Mouse (Mus musculus) gastrocnemius, postnatal 10 days (tissue): ENCODE measurements around the gene Litaf. TPM values are rescaled to one million over a fixed set of nuclear protein-coding genes. Genes with fewer than 3 reads are reported as not detected.

Experiments used
- DNase-seq: peaks from one replicate; pipeline ENCODE4 v3.0.0; 2021; ENCODE audit warnings: mixed read lengths
- total RNA-seq, 2 experiments: library from RNA; stranded (reverse); gene quantifications; 2 replicates each; pipeline ENCODE4 v1.2.3; 2021

The Litaf gene
- total RNA-seq, 2 experiments from 2014 or later: 25.5 to 25.7 TPM

DNA sequence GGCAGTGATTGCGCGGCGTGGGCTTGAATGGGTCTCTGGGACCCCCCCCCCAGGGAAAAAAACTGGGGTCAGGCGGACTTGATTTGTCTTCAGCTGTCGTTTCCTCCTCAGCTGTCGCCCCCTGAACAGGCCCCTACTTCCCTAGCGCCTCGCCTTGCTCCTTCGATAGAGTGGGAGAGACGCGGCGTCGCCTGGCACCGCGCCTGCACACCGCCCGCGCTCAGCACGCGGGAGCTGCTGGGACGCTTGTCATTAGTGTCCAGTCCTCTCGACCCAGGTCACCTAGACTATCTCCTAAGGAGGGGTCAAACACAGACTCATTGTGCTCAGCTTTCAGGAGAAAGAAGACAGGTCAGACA lies 855 bp upstream of the Litaf start:
- peak; percentile 70 for DNase-seq

DNA sequence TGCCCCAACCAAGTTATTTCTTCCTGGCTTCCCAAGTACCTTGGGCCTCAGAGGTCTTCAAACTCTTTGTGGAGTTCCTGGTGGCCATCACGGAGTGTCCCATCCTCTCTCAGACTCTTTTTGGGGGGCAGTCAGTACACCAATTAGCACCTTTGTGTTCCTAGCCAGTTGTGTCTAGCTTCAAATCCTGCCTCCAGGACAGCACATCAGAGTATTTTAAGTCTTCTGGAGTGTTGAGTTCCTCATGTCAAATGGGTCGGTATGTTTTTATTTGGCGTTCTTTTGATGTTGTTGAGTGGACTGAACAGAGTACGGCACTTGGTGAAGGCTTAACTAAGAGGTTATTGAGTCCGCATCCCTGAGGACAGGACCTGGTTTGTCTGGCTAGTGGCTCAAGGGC lies 526 bp downstream of the Litaf start:
- no peak for DNase-seq

DNA sequence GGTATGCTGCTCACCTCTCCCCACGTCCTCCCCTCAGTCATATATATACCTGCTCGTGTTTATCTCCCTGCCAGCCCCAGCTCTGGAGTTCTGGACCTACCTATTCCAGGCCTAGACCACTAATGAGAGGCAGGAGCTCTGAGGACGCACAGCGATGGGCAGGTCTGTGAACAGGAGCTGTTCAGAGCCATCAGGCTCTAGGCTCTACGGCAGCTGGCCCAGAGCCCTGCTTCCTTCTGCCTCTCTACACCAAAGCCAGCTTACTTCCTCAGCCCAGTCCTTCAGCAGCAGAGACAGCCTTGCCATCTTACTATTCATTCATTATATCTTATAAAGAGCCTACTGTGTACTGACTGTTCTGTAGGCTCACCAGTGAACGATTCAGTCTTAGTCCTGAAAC lies 1.2 kb downstream of the Litaf start:
- DNase-seq: no peak

DNA sequence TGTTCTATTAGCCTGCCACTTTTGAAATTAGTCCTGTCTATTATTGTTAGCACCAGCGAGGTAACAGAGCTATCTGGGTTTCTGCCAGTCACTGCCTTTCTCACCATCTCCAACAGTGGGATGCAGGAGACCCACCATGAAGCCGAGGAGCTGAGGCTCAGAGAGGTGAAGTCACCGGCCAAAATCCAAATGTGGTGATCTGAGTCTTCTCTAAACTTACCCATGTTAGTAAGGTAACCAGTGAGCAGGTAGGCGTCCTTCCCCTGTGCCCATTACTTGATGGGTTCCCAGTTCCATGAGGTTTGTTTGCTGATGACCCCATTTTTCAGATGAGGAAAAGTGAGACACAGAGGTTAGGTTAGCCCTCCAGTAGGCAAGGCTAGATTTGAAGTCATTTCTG lies 1.6 kb downstream of the Litaf start:
- DNase-seq: no peak

DNA sequence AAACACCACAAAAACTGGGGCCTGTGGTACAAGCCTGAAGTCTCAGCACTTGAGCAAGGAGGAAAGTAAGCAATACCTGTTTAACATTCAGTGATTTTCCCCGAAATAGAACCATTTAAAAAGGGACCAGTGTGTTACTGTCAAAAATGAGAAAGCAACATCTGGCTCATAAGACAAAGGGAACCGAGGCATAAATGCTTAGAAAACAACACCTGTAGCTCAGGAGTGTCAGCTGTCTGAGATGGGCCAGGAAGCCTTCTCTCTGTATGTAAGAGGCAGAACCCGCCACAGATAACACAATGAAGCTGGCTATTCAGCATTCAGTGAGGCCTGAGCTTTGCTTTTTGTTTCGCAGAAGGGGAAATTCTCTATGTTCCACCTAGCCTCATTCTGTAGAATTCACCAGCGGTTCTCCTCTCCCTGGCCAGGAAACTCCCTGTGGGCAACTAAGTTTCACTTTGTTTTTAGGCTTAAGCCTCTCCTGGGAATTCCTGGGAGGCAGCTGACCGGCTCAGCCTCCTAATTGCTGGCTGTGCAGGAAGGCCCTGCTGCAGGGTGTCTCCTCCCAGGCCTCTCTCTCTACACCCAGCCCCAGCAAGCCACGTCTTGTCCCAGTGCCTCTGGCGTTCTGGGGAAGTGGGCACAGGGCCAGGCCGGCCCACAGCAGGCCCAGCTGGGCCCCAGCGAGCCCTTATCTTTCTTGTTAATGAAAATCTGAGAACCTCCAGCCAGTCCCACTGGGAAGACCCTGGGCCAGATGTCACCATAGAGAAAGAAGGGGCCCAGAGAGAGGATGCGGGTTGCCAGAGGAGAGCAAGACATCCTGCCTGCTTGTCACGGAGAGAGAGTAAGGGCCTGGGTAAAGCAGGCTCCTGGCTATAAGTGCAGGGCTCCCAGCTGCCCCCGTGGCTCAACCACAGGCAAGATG lies 2.9 kb downstream of the Litaf start:
- DNase-seq: peak; percentile 87

DNA sequence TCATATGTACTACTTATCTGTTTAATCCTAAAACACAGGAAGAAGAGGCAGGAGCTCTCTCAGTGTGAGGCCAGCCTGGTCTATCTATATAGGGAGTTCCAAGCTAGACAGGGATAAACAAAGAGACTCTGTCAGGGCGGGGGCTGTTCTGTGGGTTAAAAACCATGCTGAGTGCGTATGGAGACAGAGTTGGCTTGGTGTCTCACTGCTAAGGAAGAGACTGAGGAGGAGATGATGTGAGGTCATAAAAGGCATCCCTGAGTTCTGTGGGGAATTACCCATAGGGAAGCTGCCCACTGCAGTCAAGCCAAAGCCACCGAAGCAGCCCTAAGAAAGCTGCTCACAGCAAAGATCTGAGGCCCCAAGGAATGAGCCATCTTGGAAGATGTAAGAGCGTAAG lies 5.3 kb downstream of the Litaf start, which contains the start of gene Snn:
Snn (plus strand) TSS at position 301 of the 400 bp plus-strand sequence.
- DNase-seq: no peak

DNA sequence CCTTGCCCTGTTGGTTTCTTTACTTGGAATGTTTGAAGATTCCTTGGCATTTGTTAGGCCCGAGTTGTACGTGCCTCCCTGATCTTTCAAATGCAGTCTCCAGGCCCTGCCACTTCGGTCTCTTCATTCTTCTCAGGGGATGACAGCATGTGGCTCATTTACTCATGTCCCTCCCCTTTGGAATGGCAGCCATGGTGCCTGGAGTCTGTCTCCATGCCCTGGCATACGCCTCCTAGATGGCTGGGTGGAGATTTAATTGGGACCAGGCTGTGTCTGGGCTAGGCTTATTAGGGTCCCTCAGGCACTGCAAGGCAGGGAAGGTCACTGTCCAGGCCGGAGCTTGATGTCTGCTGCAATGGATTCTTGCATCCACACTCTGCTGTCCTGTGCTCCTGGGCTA lies 10.0 kb downstream of the Litaf start:
- no peak for DNase-seq

DNA sequence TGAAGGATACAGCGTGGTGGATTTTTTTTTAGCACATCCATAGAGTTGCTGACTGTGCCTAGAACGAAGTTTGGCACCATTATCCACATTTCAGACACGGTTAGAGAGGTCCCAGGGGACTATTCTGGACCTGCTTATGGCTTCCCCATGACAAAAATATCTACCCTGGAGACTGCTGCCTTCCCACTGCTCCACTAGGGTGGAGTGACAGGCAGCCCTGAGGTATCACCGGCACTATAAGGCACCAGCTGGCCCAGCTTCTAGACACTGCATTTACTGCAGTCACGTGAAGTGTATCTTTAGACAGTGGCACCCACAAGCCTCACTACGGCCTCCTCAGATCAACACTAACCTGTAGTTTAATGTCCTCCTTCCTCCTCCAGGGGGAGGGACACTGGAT lies 11.1 kb downstream of the Litaf start:
- DNase-seq: no peak

DNA sequence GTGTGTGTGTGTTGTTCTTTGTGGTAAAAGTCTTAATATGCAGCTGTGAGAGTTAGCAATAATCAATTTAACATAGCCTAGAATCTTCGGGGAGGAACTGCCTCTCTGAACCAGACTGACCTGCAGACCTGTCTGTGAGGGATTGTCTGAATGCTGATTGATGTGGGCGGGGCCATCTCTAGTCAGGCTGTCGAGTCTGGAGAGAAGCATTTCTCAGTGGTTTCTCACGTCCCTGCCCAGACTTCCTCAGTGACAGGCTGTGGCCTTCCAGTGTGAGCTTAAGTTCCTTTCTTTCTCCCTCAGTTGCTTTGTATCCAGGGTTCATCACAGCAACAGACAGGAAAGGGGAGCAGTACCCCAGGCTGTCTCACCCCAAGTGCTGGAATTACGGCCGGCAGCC lies 11.5 kb downstream of the Litaf start:
- DNase-seq: no peak

DNA sequence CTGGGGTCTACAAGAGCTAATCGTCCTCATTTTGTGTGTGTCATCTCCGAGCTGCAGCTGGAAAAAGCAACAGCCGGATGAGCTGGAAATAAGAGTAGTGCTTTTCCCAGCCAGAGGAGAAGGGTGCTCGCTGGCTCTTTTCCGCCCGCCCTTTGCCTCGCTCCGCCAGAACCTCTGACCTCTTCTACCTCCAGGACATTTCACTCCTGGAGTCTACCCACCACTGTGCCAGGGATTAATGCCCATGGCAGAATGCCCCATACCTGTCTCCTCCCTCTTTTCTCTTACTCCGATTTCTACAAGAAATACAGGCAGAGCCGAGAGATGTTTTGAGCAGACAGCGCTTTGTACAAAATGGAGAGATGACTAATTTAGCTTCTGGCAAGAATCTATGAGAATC lies 14.8 kb downstream of the Litaf start:
- no peak for DNase-seq

DNA sequence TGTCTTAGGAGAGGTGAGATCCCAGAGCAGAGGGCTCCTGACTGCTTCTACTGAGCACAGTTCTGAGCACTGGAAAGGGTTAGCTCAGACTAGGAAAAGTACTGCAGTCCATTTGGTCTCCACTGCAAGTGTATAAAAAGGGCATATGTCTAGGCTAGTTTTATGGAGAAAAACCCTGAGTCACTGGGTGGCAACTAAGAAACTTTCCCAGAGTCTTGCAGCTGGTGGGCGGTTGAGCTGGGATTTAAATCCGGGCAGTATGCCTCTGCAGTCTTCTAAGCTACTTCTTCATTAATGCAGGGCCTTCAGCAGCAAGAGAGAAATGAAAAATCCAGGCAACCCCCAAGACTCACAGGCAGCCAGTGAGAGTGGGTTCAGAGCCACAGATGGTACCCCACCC lies 15.7 kb downstream of the Litaf start:
- DNase-seq: no peak

DNA sequence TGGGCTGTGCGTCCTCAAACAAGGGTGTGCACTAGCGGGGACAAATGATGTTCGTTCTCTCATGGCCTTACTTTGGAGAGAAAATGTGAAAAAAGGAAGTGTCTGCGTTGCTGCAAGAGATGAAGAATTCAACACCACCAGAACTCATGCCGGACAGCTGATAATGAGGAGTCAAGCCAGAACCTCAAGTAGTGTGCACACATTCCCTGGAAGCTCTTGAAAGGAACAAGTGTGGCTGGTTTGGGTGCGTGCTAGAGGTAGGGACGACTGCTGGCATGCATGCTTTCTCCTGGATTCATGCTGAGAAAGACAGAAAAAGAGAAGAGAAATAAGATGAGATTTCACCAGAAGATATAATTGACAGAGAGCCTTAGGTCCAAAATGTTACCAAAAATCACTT lies 18.8 kb downstream of the Litaf start:
- DNase-seq: no peak

DNA sequence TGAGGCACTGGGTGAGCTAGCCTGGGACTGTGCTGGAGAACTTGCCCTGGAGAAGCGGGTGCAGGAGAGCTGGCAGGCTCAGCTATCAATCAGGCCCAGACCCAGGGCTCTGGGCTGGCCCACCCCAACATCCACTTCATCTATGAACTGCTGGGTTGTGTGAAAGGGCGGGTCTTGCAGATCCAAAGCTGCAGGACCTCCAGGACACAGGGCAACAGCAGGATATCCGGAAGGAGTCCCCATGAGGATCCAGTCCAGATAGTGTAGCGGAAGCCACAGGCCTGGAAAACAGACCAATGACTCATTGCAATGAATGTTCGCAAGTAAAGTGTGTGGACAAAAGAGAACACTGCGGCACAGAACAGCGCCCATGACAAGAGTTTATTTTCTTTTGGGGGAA lies 19.5 kb downstream of the Litaf start:
- no peak for DNase-seq

DNA sequence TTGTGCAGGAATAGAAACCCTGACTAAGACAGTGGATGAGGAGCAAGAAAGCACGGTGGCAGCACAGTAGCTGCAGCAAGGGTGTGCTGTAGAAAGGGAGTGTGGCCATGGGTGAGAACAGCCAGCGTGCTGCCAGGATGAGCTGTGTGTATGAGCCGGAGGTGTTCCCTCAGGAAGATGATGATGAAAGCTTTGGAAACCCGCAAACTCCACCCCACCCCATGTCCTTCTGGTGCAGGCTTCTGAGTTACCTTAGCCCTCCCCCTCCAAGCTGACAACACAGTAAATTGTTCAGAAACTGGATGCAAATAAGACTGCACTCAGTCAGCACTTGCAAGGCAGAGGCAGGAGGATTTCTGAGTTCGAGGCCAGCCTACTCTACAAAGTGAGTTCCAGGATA lies 22.7 kb downstream of the Litaf start:
- no peak for DNase-seq

DNA sequence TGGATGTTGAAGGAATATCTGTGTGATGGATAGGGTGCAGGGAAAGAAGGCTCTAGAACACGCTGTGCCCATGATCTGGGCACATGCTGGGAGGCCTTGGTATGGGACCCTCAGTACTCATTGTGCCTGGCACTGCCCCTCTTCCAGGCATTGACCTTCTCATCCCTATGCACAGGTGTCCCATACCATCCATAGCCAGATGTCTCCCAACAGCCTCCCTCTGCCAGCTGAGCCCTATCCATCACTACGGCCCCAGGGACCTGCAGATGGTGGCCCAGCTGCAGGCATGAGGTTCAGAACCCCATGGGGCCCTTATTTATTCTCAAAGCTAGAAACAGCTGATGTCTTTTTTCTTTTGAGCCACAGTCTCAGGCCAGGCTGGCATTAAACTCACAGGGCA lies 25.4 kb downstream of the Litaf start:
- DNase-seq: no peak

DNA sequence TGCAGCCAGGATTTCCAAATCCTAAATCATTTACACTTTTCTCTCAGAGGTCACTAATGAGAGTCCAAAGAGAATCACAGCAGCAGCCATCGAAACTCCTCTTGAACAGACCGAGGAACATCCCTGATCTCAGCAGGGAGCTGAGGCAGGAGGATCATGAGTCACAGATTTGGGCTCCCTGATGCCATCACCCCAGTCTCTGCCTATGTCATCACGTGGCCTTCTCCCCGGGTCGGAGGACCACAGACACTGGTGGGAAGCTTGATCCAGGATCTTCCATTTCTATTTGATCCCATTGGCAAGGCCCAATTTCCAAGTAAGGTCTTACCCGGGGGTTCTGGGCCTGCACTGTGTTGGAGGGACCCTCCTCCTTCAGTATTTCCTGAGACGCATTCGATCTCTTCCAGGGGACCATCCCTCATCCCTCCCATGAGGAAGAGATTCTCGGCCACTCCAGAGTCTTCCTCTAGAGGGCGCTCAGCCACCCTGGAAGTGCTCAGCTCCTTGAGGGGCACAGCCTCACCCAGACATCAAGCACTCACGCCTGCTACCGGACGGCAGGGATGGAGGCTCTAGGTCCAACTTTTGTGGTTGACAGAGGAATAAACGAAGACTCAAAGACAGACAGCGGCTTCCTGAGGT lies 30.0 kb downstream of the Litaf start:
- DNase-seq: peak; percentile 77

DNA sequence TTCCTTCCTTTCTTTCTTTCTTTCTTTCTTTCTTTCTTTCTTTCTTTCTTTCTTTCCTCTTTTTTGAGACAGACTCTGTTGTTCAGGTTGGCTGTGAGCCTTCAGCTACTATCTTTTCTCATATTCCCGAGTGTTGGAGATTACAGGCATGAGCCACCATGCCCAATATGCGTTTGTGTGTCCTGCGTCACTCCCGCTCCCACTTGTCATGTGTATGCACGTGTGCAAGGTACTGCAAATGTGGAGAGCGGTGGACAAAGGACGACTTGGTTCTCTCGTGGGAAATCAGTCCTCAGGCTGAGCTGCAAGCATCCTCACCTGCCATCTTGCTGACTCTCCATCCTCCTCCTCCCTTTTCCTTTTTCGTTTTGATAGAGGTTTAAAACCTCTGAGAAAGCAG lies 30.7 kb downstream of the Litaf start:
- no peak for DNase-seq

DNA sequence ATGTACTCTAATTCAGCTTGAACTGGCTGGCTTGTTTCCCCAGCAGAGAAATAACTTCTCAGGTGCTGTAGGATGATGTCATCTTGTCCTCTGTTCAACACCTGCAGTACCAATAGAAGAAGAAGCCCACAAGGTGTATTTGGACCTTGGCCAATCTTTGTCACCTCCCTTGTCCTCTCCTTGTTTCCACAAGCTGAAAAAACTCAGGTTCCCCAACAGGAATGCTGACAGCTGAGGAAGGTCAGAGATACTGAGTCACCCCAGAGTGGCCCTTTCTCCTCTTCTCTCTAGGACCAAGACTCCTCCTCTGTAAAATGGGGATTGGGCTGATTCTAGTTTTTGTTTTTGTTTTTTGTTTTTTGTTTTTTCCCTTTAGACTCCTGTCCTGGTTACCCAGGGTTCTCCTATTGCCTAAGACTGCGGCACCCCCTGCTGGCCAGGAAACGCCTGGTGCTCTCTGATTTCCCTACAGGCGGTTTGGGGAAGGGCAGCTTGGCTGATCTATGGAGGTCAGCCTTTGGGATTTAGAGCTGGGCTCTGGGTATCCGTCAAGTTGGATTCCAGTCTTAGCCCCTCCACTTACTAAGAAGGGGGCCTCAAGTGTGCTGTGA lies 31.7 kb downstream of the Litaf start:
- peak; percentile 87 for DNase-seq

DNA sequence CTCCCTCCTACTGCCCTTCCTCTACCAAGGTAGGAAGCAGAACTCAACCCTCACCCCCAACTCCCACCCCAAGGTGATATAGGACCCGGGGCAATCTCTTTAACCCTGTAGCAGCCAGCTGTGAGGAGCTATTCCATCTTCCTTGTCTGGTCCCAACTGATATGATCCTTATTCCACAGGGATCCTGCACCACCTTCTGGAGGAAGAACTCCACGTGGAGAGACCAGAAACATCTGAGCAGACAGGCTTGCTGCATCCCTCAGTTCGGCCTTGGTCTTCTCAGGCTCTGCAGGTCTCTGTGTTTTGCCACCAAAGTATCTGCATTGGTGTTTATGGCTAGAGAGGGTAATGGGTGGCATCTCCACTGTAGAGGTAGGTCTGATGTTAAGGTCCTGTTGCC lies 34.6 kb downstream of the Litaf start:
- no peak for DNase-seq

DNA sequence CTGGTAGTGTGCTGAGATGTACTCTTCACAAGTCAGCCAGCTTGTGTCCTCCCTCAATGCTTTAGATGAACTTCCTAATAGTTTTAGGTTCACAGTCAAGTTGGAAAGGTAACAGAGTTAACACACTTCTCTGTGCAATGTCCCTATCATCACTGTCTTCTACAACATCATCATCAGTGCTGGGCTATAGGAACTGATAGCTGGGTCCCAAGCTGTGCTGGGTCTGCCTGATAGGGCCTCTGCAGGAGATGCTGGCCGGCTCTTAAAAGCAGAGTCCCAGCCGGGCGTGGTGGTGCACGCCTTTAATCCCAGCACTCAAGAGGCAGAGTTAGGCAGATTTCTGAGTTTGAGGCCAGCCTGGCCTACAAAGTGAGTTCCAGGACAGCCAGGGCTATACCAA lies 35.1 kb downstream of the Litaf start:
- no peak for DNase-seq

DNA sequence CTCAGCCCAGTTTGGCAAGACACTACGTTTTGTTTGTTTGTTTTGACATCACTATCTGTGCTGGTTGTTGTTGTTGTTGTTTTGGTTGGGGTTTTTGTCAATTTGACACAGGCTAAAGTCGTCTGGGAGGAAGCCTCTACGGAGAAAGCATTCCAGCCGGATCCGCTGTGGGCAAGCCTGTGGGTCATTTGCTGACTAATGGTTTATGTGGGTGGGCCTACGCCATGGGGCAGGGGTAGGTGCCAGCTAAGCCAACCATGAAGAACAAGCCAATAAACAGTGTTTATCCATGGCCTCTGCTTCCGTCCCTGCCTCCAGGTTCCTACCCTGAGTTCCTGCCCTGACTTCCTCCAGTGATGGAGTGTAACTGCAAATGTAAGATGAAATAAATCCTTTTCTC lies 37.8 kb downstream of the Litaf start:
- no peak for DNase-seq

DNA sequence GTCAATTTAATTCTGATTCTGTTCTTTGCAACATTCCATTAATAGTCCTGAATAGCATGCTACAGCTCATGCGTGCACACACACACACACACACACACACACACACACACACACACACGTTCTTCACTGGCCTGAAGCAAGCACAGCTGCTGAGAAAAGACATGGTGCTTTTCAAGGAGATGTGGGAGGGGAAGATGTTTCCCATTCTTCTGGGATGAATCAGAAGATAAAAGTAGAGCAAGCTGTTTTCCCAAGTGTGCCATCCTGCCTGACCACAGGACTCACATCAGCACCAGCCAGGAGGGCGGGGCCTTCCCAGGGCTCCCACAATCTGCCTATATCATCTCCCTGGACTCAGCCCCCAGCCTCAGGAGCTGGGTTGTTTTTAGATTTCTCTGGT lies 41.1 kb downstream of the Litaf start:
- peak; percentile 39 for DNase-seq

DNA sequence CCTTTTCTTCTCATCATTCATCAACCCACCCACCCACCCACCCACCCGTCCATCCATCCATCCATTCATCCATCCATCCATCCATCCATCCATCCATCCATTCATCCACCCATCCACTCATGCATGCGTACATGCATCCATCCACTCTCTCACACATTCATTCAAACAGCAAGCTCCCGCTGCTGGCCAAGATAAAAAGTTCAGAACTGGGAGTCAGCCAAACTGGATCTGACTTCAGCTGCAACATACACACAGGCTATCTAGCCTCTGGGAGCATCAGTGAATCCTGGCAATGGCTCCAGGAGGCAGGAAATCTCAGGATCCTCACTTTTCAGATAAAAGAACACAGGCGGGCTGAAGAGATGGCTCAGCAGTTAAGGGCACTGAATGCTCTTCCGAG lies 42.3 kb downstream of the Litaf start:
- DNase-seq: no peak

DNA sequence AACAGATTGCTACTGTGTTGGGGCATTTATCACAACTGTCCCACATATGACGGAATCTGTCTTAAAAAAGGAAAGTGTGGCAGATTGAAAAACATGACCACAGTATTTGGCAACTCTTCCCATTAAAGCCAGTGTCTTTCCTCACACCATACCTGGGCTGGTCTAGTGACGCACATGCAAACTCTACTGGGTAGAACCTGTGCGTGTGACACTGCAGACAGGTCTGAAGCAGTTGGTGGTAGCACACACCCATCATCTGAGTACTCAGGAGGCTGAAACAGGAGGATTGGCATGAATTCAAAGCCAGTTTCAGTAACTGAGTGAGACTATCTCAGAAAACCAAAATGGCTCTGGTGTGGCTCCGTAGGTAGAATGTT lies 43.9 kb downstream of the Litaf start:
- DNase-seq: no peak
